Mouse (Mus musculus): ENCODE results near the gene Ak2. TPM values are rescaled to one million over a fixed set of nuclear protein-coding genes. Genes with fewer than 3 reads are reported as not detected.

Gene Ak2
- polyA plus RNA-seq, 1 experiment from 2014 or later, result 119 TPM

DNA sequence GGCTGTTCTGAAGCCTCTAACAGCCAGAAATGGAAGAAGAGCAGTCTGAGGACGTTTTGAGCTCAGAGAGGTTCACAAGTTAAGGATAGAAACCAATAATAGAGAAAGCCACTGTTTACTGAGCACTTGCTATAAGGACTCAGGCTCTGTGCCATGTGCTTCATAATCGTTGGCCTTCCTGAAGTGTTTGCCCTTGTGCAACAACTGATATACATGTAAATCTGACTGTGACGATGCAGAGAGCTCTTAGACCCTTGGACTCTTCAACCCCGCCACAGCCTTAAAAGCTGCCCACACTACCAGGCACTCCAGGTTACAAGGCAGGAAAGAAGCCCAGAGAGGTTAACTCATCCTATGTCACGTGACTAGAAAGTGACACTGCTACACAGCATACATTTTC lies 22.7 kb upstream of the Ak2 start:
- Histone ChIP-seq H3K4me3 (ENCODE audit: low read depth, low read length) (no peak overlapping the region), H3K4me1 (replicated peaks; ENCODE audit: control insufficient read depth, insufficient read depth, low read length) (no peaks in the 10 kb centered on the region), H3K4me2 (replicated peaks; ENCODE audit: low read depth, low read length) (no peak overlapping the region), H3K9me3 (ENCODE audit: control insufficient read depth, low read length) (no peaks in the 10 kb centered on the region), H3K36me3 (ENCODE audit: control insufficient read depth, insufficient read depth, low read length) (no peaks in the 10 kb centered on the region), H3K9ac (ENCODE audit: low read depth, low read length) (0 out of 2 replicates have a peak overlapping the region, but pooled peaks have one; percentile 7), H3K27me3 (ENCODE audit: control insufficient read depth, insufficient read depth, low read length) (no peaks in the 10 kb centered on the region), H3K27ac (ENCODE audit: low read depth, low read length) (no peak overlapping the region)
- WGBS, result 80% methylated on average over 5 of the region's 5 CpGs
- DNase-seq (ENCODE audit: low spot score), result no peak
- ATAC-seq (ENCODE audit: low FRiP score), result no peak

DNA sequence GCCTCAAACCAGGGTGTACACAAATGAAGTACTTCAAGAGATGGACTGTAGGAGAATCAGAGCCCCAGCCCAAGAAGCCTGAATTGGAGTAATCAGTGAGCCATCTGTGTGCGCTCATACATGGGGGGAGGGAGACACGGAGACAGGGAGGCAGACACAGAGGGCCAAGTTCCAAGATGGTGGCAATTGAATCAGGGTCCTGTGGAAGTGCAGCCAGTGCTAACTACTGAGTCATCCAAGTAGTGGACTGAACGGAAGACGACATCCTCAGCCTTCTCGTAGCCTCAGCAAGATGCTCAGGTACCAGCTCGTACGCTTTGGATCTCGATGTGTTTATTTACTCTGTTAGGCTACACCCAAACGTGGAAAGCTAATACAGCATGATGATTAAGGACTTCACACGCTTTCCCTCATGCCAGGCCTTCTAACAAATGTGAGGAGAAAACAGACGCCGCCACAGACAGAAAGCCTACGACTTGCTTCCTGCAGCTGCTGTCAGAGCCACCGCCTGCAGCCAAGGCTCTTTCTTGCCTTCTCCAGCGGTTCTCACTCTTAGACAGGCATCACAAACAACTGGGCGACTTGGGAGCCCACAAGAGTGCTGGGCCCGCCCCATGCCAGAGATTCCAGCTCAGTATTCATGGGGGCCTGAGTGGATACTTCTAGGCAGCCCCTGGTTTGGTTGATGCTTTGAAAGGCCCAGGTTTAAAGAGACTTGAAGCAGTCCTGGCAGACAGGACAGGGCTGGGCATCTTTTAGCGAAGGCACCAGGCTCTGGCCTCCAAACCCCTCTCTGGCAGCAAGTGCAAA lies 21.9 kb upstream of the Ak2 start:
- H3K27ac ChIP-seq (ENCODE audit: low read depth, low read length), result no peak overlapping the region
- DNase-seq (ENCODE audit: low spot score) (no peak), ATAC-seq (ENCODE audit: low FRiP score) (no peak)
- no peaks in the 10 kb centered on the region for H3K27me3 ChIP-seq (ENCODE audit: control insufficient read depth, insufficient read depth, low read length)
- H3K4me1 ChIP-seq (replicated peaks; ENCODE audit: control insufficient read depth, insufficient read depth, low read length), result no peaks in the 10 kb centered on the region
- H3K9ac ChIP-seq (ENCODE audit: low read depth, low read length), result no peak overlapping the region
- no peaks in the 10 kb centered on the region for H3K36me3 ChIP-seq (ENCODE audit: control insufficient read depth, insufficient read depth, low read length)
- 74% methylated on average over 18 of the region's 18 CpGs for WGBS
- no peaks in the 10 kb centered on the region for H3K9me3 ChIP-seq (ENCODE audit: control insufficient read depth, low read length)
- no peak overlapping the region for H3K4me2 ChIP-seq (replicated peaks; ENCODE audit: low read depth, low read length)
- H3K4me3 ChIP-seq (ENCODE audit: low read depth, low read length), result no peak overlapping the region

DNA sequence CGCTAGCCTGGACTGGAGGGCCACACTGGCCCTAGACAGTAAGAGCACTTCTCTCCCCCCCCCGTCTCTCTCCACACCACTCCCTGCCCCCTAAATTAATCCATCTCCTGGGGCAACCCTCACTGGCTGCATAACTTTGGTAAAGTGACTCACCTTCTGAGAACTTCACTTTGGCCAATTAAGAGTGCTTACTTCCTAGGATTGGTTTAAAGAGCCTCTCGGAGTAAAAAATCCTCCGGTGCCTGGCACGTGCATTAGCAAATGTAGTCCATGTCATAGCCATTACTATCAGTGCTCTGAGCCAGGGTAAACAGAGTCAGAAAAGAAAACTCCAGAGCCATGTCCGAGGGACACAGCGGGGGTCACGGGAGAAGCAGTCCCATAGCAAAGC lies 21.3 kb upstream of the Ak2 start:
- DNase-seq (ENCODE audit: low spot score), result no peak
- WGBS, result 77% methylated on average over 7 of the region's 8 CpGs
- no peaks in the 10 kb centered on the region for H3K27me3 ChIP-seq (ENCODE audit: control insufficient read depth, insufficient read depth, low read length)

DNA sequence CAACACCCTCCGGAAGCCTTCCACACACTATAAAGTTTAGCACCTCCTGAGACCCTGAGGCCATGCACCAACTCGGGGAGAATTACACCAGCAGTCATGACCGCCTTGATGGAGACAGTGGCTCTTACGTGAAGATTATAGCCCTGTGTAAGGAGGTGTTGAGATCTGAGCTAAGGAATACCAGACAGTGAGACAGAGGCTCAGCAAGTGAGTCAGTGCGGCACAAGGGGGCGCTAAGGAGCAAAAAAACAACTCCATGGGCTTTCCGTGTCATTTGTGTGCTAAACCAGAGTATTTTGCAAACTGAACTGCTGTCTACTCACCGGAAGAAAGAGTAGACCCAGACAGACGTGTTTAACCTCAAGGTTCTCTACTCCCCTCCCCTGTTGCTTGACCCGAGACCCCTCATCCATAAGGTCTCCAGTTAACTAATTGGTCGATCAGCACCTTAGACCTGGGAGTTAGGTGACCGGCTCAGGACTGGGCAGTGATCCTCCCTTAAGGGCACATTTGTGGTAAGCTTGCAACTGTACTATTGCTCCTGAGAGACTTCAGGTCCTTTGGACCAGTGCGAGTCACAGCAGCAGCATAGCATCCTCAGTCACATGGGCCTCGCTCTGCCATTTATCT lies 20.6 kb upstream of the Ak2 start:
- no peak overlapping the region for H3K9ac ChIP-seq (ENCODE audit: low read depth, low read length)
- H3K4me2 ChIP-seq (replicated peaks; ENCODE audit: low read depth, low read length), result no peak overlapping the region
- WGBS, result 45% methylated on average over 14 of the region's 14 CpGs
- DNase-seq (ENCODE audit: low spot score), result peak; percentile 86
- no peak for ATAC-seq (ENCODE audit: low FRiP score)
- H3K36me3 ChIP-seq (ENCODE audit: control insufficient read depth, insufficient read depth, low read length), result no peaks in the 10 kb centered on the region
- no peaks in the 10 kb centered on the region for H3K9me3 ChIP-seq (ENCODE audit: control insufficient read depth, low read length)
- H3K4me1 ChIP-seq (replicated peaks; ENCODE audit: control insufficient read depth, insufficient read depth, low read length), result no peaks in the 10 kb centered on the region
- H3K27me3 ChIP-seq (ENCODE audit: control insufficient read depth, insufficient read depth, low read length), result no peaks in the 10 kb centered on the region
- no peak overlapping the region for H3K4me3 ChIP-seq (ENCODE audit: low read depth, low read length)
- H3K27ac ChIP-seq (ENCODE audit: low read depth, low read length), result no peak overlapping the region

More for the DNA sequence above, 21.3 kb upstream of the Ak2 start:
- no peaks in the 10 kb centered on the region for H3K36me3 ChIP-seq (ENCODE audit: control insufficient read depth, insufficient read depth, low read length)
- H3K27ac ChIP-seq (ENCODE audit: low read depth, low read length), result no peak overlapping the region
- no peaks in the 10 kb centered on the region for H3K9me3 ChIP-seq (ENCODE audit: control insufficient read depth, low read length)
- H3K4me2 ChIP-seq (replicated peaks; ENCODE audit: low read depth, low read length), result no peak overlapping the region
- no peak for ATAC-seq (ENCODE audit: low FRiP score)
- no peak overlapping the region for H3K4me3 ChIP-seq (ENCODE audit: low read depth, low read length)
- H3K9ac ChIP-seq (ENCODE audit: low read depth, low read length), result no peak overlapping the region
- H3K4me1 ChIP-seq (replicated peaks; ENCODE audit: control insufficient read depth, insufficient read depth, low read length), result no peaks in the 10 kb centered on the region

DNA sequence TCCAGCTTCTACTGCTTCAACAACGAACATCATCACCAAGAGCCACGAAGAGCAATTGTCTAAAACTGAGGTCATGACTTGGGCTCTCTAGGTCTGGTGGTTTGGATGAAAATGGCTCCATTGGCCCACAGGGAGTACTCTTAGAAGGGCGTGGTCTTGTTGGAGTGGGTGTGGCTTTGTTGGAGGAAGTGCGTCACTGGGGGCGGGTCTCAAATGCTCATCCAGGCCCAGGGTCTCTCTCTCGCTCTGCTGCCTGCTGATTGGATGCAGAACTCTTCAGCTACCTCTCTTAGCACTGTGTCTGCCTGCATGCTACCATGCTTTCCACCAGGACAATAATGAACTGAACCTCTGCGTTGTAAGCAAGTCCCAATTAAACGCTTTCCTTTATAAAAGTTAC lies 17.1 kb upstream of the Ak2 start:
- no peaks in the 10 kb centered on the region for H3K36me3 ChIP-seq (ENCODE audit: control insufficient read depth, insufficient read depth, low read length)
- H3K4me3 ChIP-seq (ENCODE audit: low read depth, low read length), result no peak overlapping the region
- no peaks in the 10 kb centered on the region for H3K27me3 ChIP-seq (ENCODE audit: control insufficient read depth, insufficient read depth, low read length)
- H3K4me1 ChIP-seq (replicated peaks; ENCODE audit: control insufficient read depth, insufficient read depth, low read length), result no peaks in the 10 kb centered on the region
- WGBS, result 85% methylated on average over 8 of the region's 8 CpGs
- no peak overlapping the region for H3K27ac ChIP-seq (ENCODE audit: low read depth, low read length)
- H3K9me3 ChIP-seq (ENCODE audit: control insufficient read depth, low read length), result no peaks in the 10 kb centered on the region
- DNase-seq (ENCODE audit: low spot score) (no peak), ATAC-seq (ENCODE audit: low FRiP score) (no peak)
- H3K9ac ChIP-seq (ENCODE audit: low read depth, low read length), result no peak overlapping the region
- no peak overlapping the region for H3K4me2 ChIP-seq (replicated peaks; ENCODE audit: low read depth, low read length)

DNA sequence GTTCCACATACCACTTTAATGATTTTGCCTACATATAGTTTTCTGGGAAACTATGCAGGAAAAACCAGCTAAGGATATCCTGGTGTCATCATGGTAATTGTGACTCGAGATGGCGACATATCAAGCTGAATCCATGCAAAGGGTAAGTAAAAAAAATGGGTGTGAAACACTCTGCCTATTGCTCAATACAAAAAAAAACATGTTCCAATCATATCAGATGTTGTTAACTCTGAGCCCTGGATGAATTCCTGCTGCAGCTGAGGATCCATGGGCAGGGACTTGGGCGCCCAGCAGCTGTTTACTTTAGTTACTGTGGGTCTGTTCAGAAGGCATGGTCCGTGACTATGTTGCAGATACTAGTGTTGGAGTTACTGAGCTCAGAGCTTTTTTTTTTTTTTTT lies 15.2 kb upstream of the Ak2 start:
- no peak for ATAC-seq (ENCODE audit: low FRiP score)
- Histone ChIP-seq H3K4me2 (replicated peaks; ENCODE audit: low read depth, low read length) (no peak overlapping the region), H3K4me1 (replicated peaks; ENCODE audit: control insufficient read depth, insufficient read depth, low read length) (no peaks in the 10 kb centered on the region), H3K9me3 (ENCODE audit: control insufficient read depth, low read length) (no peaks in the 10 kb centered on the region), H3K9ac (ENCODE audit: low read depth, low read length) (no peak overlapping the region), H3K27ac (ENCODE audit: low read depth, low read length) (no peak overlapping the region), H3K4me3 (ENCODE audit: low read depth, low read length) (no peak overlapping the region), H3K36me3 (ENCODE audit: control insufficient read depth, insufficient read depth, low read length) (no peaks in the 10 kb centered on the region), H3K27me3 (ENCODE audit: control insufficient read depth, insufficient read depth, low read length) (no peaks in the 10 kb centered on the region)
- 91% methylated on average over 4 of the region's 4 CpGs for WGBS
- DNase-seq (ENCODE audit: low spot score), result no peak

DNA sequence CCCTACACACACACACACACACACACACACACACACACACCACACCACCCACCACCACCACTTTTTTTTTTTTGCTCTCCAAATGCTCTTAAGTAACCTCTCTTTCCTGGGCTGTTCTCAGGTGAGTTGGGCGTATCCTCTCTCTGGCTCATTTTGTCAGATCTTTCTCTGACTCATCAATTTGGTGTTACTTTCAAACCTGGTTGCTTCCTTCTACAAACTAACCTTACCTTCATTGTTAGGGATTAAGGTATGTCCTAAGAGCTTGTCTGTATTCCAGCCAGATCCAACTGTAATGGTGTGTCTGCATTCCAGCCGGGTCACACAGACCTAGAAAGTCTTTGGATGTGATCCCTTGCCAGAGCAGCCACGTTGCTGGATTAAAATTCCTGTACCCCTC lies 14.5 kb upstream of the Ak2 start:
- Histone ChIP-seq H3K27me3 (ENCODE audit: control insufficient read depth, insufficient read depth, low read length) (no peaks in the 10 kb centered on the region), H3K4me3 (ENCODE audit: low read depth, low read length) (no peak overlapping the region), H3K9me3 (ENCODE audit: control insufficient read depth, low read length) (no peaks in the 10 kb centered on the region), H3K36me3 (ENCODE audit: control insufficient read depth, insufficient read depth, low read length) (no peaks in the 10 kb centered on the region), H3K27ac (ENCODE audit: low read depth, low read length) (no peak overlapping the region), H3K4me2 (replicated peaks; ENCODE audit: low read depth, low read length) (no peak overlapping the region), H3K4me1 (replicated peaks; ENCODE audit: control insufficient read depth, insufficient read depth, low read length) (no peaks in the 10 kb centered on the region), H3K9ac (ENCODE audit: low read depth, low read length) (no peak overlapping the region)
- no peak for DNase-seq (ENCODE audit: low spot score)
- 77% methylated on average over 3 of the region's 3 CpGs for WGBS
- no peak for ATAC-seq (ENCODE audit: low FRiP score)

DNA sequence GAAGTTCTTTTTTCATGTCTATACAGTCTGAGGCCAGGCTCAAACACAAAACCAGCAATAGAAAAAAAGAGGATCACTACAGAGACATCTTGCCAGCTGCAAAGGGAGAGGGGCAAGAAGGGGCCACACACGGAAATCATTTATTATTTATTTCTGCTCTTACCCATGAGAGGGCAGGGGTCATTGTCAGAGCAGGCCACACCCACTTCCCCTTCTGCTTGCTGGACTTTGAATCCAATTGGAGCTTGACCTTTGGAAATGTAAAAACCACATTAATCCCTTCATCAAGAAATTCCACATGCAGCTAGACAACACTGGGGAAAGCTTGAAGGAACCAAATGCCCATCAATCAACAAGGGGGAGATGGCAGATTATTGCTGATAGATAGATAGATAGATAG lies 13.1 kb upstream of the Ak2 start:
- Histone ChIP-seq H3K4me2 (replicated peaks; ENCODE audit: low read depth, low read length) (no peak overlapping the region), H3K27me3 (ENCODE audit: control insufficient read depth, insufficient read depth, low read length) (no peaks in the 10 kb centered on the region), H3K4me1 (replicated peaks; ENCODE audit: control insufficient read depth, insufficient read depth, low read length) (no peaks in the 10 kb centered on the region), H3K27ac (ENCODE audit: low read depth, low read length) (no peak overlapping the region), H3K36me3 (ENCODE audit: control insufficient read depth, insufficient read depth, low read length) (no peaks in the 10 kb centered on the region), H3K9me3 (ENCODE audit: control insufficient read depth, low read length) (no peaks in the 10 kb centered on the region), H3K4me3 (ENCODE audit: low read depth, low read length) (no peak overlapping the region), H3K9ac (ENCODE audit: low read depth, low read length) (no peak overlapping the region)
- ATAC-seq (ENCODE audit: low FRiP score) (no peak), DNase-seq (ENCODE audit: low spot score) (no peak)
- WGBS, result 46% methylated on average over 1 of the region's 1 CpGs
